Mouse (Mus musculus) limb, embryonic 14.5 days (tissue): ENCODE results near the gene Artn. TPM values are rescaled to one million over a fixed set of nuclear protein-coding genes. Genes with fewer than 3 reads are reported as not detected.

ENCODE experiments used
- ATAC-seq: fragments of 200-750 bp; cut with Nextera tagmentation; 2 replicates; pipeline ENCODE4 v1.8.0; 2017; ENCODE audit warnings: low read depth, moderate number of reproducible peaks, moderate TSS enrichment; ENCODE audit not compliant: low FRiP score
- DNase-seq: peaks from one replicate; pipeline ENCODE4 v3.0.0-alpha.2; 2015; ENCODE audit warnings: low spot score
- H3K27ac ChIP-seq: fragments of 300-500 bp; sonication (generic); replicated peaks from 2 replicates; pipeline ENCODE4 v1.5.1; 2014; ENCODE audit warnings: low read depth, mild to moderate bottlenecking, low read length, moderate library complexity, mixed read lengths
- H3K27me3 ChIP-seq: fragments of 300-500 bp; sonication (generic); 2 replicates; pipeline ENCODE4 v1.6.1; 2014; ENCODE audit warnings: low read length, mixed read lengths; ENCODE audit not compliant: control insufficient read depth, insufficient read depth
- H3K36me3 ChIP-seq: fragments of 300-500 bp; sonication (generic); 2 replicates; pipeline ENCODE4 v1.6.1; 2014; ENCODE audit warnings: mild to moderate bottlenecking, low read length, moderate library complexity, mixed read lengths; ENCODE audit not compliant: control insufficient read depth, insufficient read depth
- H3K4me1 ChIP-seq: fragments of 300-500 bp; sonication (generic); 2 replicates; pipeline ENCODE4 v1.6.1; 2014; ENCODE audit warnings: antibody characterized with exemption, low read length, mixed read lengths; ENCODE audit not compliant: control insufficient read depth, insufficient read depth
- H3K4me2 ChIP-seq: fragments of 300-500 bp; sonication (generic); replicated peaks from 2 replicates; pipeline ENCODE4 v1.6.1; 2014; ENCODE audit warnings: low read depth, mild to moderate bottlenecking, low read length, moderate library complexity; ENCODE audit not compliant: severe bottlenecking
- H3K4me3 ChIP-seq: fragments of 300-500 bp; sonication (generic); replicated peaks from 2 replicates; pipeline ENCODE4 v1.5.1; 2014; ENCODE audit warnings: low read length
- H3K9ac ChIP-seq: fragments of 300-500 bp; sonication (generic); 2 replicates; pipeline ENCODE4 v1.6.1; 2014; ENCODE audit warnings: mild to moderate bottlenecking, low read depth, low read length, moderate library complexity; ENCODE audit not compliant: severe bottlenecking
- H3K9me3 ChIP-seq: fragments of 300-500 bp; sonication (generic); 2 replicates; pipeline ENCODE4 v1.6.1; 2016; ENCODE audit warnings: low read length; ENCODE audit not compliant: control insufficient read depth
- POLR2A ChIP-seq: fragments of 200-500 bp; IDR thresholded peaks from 2 replicates; pipeline ENCODE4 v1.8.0; 2012; ENCODE audit warnings: inconsistent platforms, mild to moderate bottlenecking, moderate library complexity, borderline replicate concordance; ENCODE audit not compliant: insufficient read depth, insufficient read length; ENCODE audit errors: extremely low read depth
- WGBS: fragments of 180-500 bp; shearing (Covaris S2); extraction: QIAGEN DNeasy Blood & Tissue Kit; methylation state at CpG from one replicate; pipeline ENCODE4 v1.1.7; 2014; 5-methylcytosine and 5-hydroxymethylcytosine counted together
- polyA plus RNA-seq, 2 experiments: library from polyadenylated mRNA; depleted of rRNA in 1 of 2; stranded (reverse) in 1 of 2; unstranded in 1 of 2; fragments of >200 nt; fragmentation: Nextera tagmentation in 1 of 2; extraction: Ambion mirVana in 1 of 2; gene quantifications; 2 replicates each; pipeline versions ENCODE4 v1.2.1 to v1.2.3; 2012 to 2014

Gene Artn
- polyA plus RNA-seq, 2 experiments = 4.1 to 5.5 TPM

DNA sequence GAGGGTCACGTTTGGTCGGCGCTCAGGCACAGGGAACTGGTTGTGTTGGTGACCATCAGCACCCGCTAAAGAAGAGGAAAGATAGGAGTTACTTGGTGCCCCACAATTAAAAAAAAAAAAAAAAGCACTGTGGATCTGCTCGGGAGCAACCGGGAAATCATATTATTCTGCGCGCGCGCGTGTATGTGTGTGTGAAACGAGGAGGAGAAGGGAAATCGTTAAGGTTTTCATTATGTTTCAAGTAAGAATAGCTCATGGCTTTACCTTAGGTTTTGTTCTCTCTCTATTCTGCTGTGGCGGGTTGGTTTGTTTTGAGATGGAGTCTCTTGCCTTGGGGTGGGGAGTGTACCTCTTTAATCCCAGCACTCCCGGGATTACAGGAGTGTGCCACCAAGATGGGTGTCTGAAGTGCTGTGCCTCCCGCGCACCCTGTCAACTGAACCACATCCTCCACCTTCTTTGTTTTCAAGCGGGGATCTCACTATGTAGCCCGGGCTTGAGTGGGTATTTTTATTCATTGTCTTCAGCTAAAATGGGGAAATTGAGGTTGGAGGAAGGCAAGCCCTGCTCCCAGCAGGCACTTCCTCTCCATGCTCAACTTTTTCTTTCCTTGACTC lies 14.0 kb downstream of the Artn start:
- H3K9ac ChIP-seq = peak overlapping the region; percentile 72
- H3K27ac ChIP-seq = peak overlapping the region; percentile 79
- peaks cover 18% of the 10 kb centered on the region for H3K4me1 ChIP-seq
- TF ChIP-seq POLR2A = no peak
- no peaks in the 10 kb centered on the region for H3K9me3 ChIP-seq
- no peaks in the 10 kb centered on the region for H3K27me3 ChIP-seq
- peaks cover 20% of the 10 kb centered on the region for H3K36me3 ChIP-seq
- ATAC-seq (no peak), DNase-seq (no peak)
- peak overlapping the region; percentile 99 for H3K4me2 ChIP-seq
- peak overlapping the region; percentile 75 for H3K4me3 ChIP-seq
- WGBS = 7% methylated on average over 19 of the region's 19 CpGs

DNA sequence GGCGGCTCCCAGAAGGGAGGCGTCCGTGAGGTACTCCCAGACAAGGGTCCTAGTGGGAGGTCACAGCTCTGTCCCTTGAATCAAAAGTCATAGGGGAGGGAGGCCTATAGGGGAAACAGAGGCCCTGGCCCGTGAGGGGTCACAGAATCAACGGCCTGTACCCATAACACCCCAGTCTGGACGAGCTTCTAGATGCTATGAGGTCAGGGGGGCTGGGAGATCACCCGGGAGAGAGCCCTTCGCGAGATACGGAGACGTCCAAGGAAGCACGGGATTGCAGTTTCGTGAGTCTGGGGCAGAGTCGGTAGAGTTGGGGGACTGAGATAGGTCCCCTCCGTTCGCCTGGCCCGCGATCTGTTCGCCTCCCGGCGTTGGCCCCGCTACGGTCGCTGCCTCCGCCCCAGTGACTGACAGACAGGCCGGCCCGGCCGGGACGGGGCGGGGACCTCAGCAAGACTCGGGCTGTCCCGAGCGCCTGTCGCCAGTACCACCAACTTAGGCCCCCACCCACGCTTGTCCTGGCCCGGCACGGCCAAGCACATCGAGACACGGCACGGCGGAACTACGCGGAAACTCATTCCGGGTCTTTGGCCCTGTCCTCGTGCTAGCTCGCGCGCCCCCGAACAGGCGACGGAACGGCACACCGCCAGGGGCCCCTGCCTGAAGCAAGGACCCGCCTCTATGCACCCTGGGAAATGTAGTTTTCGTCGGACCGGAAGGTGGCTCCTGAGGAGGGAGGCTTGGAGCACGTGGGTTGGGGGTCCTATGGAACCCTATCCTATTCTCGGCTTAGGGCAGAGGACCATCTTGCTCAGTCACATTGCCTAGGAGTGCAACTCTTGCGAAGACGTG lies 14.7 kb downstream of the Artn start, which contains the start of gene Ipo13:
Gene Ipo13, minus strand, starts transcription at position 409 of the 852 bp plus-strand sequence.
- no peaks in the 10 kb centered on the region for H3K27me3 ChIP-seq
- peak within 1 kb of the TSS; percentile 79 for H3K27ac ChIP-seq
- peak; percentile 65; the same call in 1 of the 2 replicates for TF ChIP-seq POLR2A
- peak; percentile 94 for DNase-seq
- H3K9me3 ChIP-seq = no peaks in the 10 kb centered on the region
- peak within 1 kb of the TSS; percentile 99 for H3K4me2 ChIP-seq
- ATAC-seq = peak; percentile 96
- H3K9ac ChIP-seq = peak within 1 kb of the TSS; percentile 72
- peak within 1 kb of the TSS; percentile 75 for H3K4me3 ChIP-seq
- H3K4me1 ChIP-seq = peaks cover 18% of the 10 kb centered on the region
- peaks cover 24% of the 10 kb centered on the region for H3K36me3 ChIP-seq
- under 1% methylated on average over 57 of the region's 61 CpGs for WGBS

- Histone ChIP-seq H3K4me3 (peak overlapping the region; percentile 75), H3K27ac (no peak overlapping the region), H3K36me3 (peaks cover 30% of the 10 kb centered on the region), H3K27me3 (no peaks in the 10 kb centered on the region), H3K9me3 (no peaks in the 10 kb centered on the region), H3K9ac (peak overlapping the region; percentile 72), H3K4me2 (peak overlapping the region; percentile 99), H3K4me1 (peaks cover 18% of the 10 kb centered on the region)
- TF ChIP-seq POLR2A = no peak
- DNase-seq (no peak), ATAC-seq (no peak)
- WGBS = 16% methylated on average over 8 of the region's 8 CpGs
Observed at GRCm38 (mm10) chr4:117914031-117914430, 15.5 kb downstream of the Artn start.

DNA sequence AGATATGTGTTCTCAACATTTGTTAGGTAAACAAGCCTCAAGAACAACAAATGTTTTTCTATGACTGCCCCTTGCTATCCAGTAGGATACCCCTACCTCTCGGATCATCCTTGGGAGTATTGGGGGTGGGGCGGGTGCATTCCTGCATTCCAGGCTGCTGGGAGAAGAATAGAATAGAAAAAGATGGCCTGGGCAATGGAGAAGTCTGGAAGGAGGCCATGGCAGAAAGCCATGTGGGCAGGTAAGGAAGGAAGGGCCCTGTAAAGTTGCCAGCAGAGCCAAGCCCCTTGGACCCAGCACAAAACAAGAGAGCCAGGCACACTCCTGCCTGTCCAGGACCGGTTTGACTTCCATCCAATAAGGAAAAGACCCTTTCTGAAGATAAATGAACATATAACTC lies 16.1 kb downstream of the Artn start:
- Histone ChIP-seq H3K4me3 (peak overlapping the region; percentile 75), H3K9ac (peak overlapping the region; percentile 72; the same call in 1 of the 2 replicates), H3K4me2 (peak overlapping the region; percentile 99), H3K4me1 (peaks cover 18% of the 10 kb centered on the region), H3K36me3 (peaks cover 30% of the 10 kb centered on the region), H3K9me3 (no peaks in the 10 kb centered on the region), H3K27me3 (no peaks in the 10 kb centered on the region), H3K27ac (no peak overlapping the region)
- 60% methylated on average over 3 of the region's 3 CpGs for WGBS
- DNase-seq = no peak
- no peak for TF ChIP-seq POLR2A
- no peak for ATAC-seq

GRCm38 (mm10) chr4:117912685-117913273 lies 16.8 kb downstream of the Artn start:
- Histone ChIP-seq H3K4me1 (peaks cover 18% of the 10 kb centered on the region), H3K36me3 (peaks cover 35% of the 10 kb centered on the region), H3K27me3 (no peaks in the 10 kb centered on the region), H3K4me2 (peak overlapping the region; percentile 99; the same call in 1 of the 2 replicates), H3K9ac (no peak overlapping the region), H3K27ac (no peak overlapping the region), H3K9me3 (no peaks in the 10 kb centered on the region), H3K4me3 (no peak overlapping the region)
- no peak for TF ChIP-seq POLR2A
- WGBS = 54% methylated on average over 7 of the region's 7 CpGs
- no peak for DNase-seq
- ATAC-seq = no peak
